Mouse (Mus musculus) embryonic facial prominence, embryonic 11.5 days (tissue): ENCODE measurements around the gene Art5. TPM values are rescaled to one million over a fixed set of nuclear protein-coding genes. Genes with fewer than 3 reads are reported as not detected.
A peak's percentile ranks its signal among the peaks of the same experiment; 100 is the strongest.

Experiments
- ATAC-seq: fragments of 200-750 bp; cut with Nextera tagmentation; replicated peaks from 2 replicates; pipeline ENCODE4 v1.8.0; 2017; ENCODE audit warnings: low read depth; ENCODE audit not compliant: insufficient number of reproducible peaks, low FRiP score, low TSS enrichment
- DNase-seq: peaks from one replicate; pipeline ENCODE4 v3.0.0-alpha.2; 2015; ENCODE audit warnings: low spot score
- H3K27ac ChIP-seq: fragments of 300-500 bp; sonication (generic); replicated peaks from 2 replicates; pipeline ENCODE4 v1.5.1; 2014; ENCODE audit warnings: mild to moderate bottlenecking, low read depth, low read length, control low read depth
- H3K27me3 ChIP-seq: fragments of 300-500 bp; sonication (generic); 2 replicates; pipeline ENCODE4 v1.6.1; 2014; ENCODE audit warnings: mild to moderate bottlenecking, low read length, moderate library complexity, mixed read lengths; ENCODE audit not compliant: control insufficient read depth, insufficient read depth
- H3K36me3 ChIP-seq: fragments of 300-500 bp; sonication (generic); replicated peaks from 2 replicates; pipeline ENCODE4 v1.6.1; 2014; ENCODE audit warnings: low read depth, mild to moderate bottlenecking, low read length, moderate library complexity, mixed read lengths; ENCODE audit not compliant: control insufficient read depth, insufficient read depth
- H3K4me1 ChIP-seq: fragments of 300-500 bp; sonication (generic); 2 replicates; pipeline ENCODE4 v1.6.1; 2014; ENCODE audit warnings: low read length, mixed read lengths; ENCODE audit not compliant: control insufficient read depth, insufficient read depth
- H3K4me2 ChIP-seq: fragments of 300-500 bp; sonication (generic); 2 replicates; pipeline ENCODE4 v1.6.1; 2014; ENCODE audit warnings: low read depth, mild to moderate bottlenecking, control low read depth, low read length, moderate library complexity
- H3K4me3 ChIP-seq: fragments of 300-500 bp; sonication (generic); 2 replicates; pipeline ENCODE4 v1.5.1; 2014; ENCODE audit warnings: low read depth, low read length, control low read depth
- H3K9ac ChIP-seq: fragments of 300-500 bp; sonication (generic); replicated peaks from 2 replicates; pipeline ENCODE4 v1.6.1; 2014; ENCODE audit warnings: mild to moderate bottlenecking, control low read depth, low read length
- H3K9me3 ChIP-seq: fragments of 300-500 bp; sonication (generic); replicated peaks from 2 replicates; pipeline ENCODE4 v1.6.1; 2016; ENCODE audit warnings: mild to moderate bottlenecking, low read length, inconsistent platforms, mixed read lengths; ENCODE audit not compliant: control insufficient read depth
- WGBS: fragments of 180-500 bp; shearing (Covaris S2); extraction: QIAGEN DNeasy Blood & Tissue Kit; methylation state at CpG from one replicate; pipeline ENCODE4 v1.1.7; 2014; 5-methylcytosine and 5-hydroxymethylcytosine counted together
- polyA plus RNA-seq: library from polyadenylated mRNA; unstranded; fragments of >200 nt; fragmentation: Nextera tagmentation; extraction: Ambion mirVana; gene quantifications from 2 replicates; pipeline ENCODE4 v1.2.1, GENCODE M21; 2014

The Art5 gene
- polyA plus RNA-seq, 1 experiment from 2014 or later: 1.7 TPM

GRCm38 (mm10) chr7:102078517-102078916, 30.8 kb downstream of the Art5 start:
- Histone ChIP-seq H3K27me3 (no peaks in the 10 kb centered on the region), H3K4me2 (no peak overlapping the region), H3K27ac (no peak overlapping the region), H3K9me3 (no peaks in the 10 kb centered on the region), H3K9ac (no peak overlapping the region), H3K36me3 (peaks cover 17% of the 10 kb centered on the region), H3K4me3 (no peak overlapping the region), H3K4me1 (no peaks in the 10 kb centered on the region)
- ATAC-seq (no peak), DNase-seq (peak; percentile 38)
- WGBS: 82% methylated on average over 7 of the region's 7 CpGs

- ATAC-seq (peak; percentile 50; the same call in 1 of the 2 replicates), DNase-seq (peak; percentile 33)
- H3K27me3 ChIP-seq: no peaks in the 10 kb centered on the region
- 90% methylated on average over 7 of the region's 7 CpGs for WGBS
- H3K4me3 ChIP-seq: no peak overlapping the region
- no peak overlapping the region for H3K27ac ChIP-seq
- peaks cover 14% of the 10 kb centered on the region for H3K36me3 ChIP-seq
- H3K4me2 ChIP-seq: no peak overlapping the region
- H3K4me1 ChIP-seq: no peaks in the 10 kb centered on the region
- H3K9ac ChIP-seq: no peak overlapping the region
- no peaks in the 10 kb centered on the region for H3K9me3 ChIP-seq
Measured at GRCm38 (mm10) chr7:102076714-102077296, 32.5 kb downstream of the Art5 start.

GRCm38 (mm10) chr7:102066363-102066762, 42.9 kb downstream of the Art5 start:
- ATAC-seq (no peak), DNase-seq (no peak)
- WGBS: 80% methylated on average over 6 of the region's 6 CpGs
- Histone ChIP-seq H3K4me1 (peaks cover 4% of the 10 kb centered on the region; the same call in 1 of the 2 replicates), H3K9me3 (no peaks in the 10 kb centered on the region), H3K4me2 (peak overlapping the region; percentile 56), H3K36me3 (no peaks in the 10 kb centered on the region), H3K4me3 (peak overlapping the region; percentile 78), H3K9ac (peak overlapping the region; percentile 80), H3K27ac (no peak overlapping the region), H3K27me3 (no peaks in the 10 kb centered on the region)

GRCm38 (mm10) chr7:102065046-102065891, 44.0 kb downstream of the Art5 start, which contains the start of the genes Rnf121, Xndc1 and Xntrpc:
Rnf121 (minus strand) TSS chr7:102065469.
Xndc1 (plus strand) TSS chr7:102065511.
Xntrpc (plus strand) TSS chr7:102065713.
- DNase-seq (peak; percentile 95), ATAC-seq (peak; percentile 98)
- H3K36me3 ChIP-seq: no peaks in the 10 kb centered on the region

GRCm38 (mm10) chr7:102064655-102065045, 44.6 kb downstream of the Art5 start:
- Histone ChIP-seq H3K9me3 (no peaks in the 10 kb centered on the region), H3K27ac (0 out of 2 replicates have a peak overlapping the region, but pooled peaks have one; percentile 49), H3K4me3 (peak overlapping the region; percentile 78), H3K27me3 (no peaks in the 10 kb centered on the region), H3K4me2 (peak overlapping the region; percentile 56), H3K9ac (peak overlapping the region; percentile 80), H3K4me1 (peaks cover 4% of the 10 kb centered on the region; the same call in 1 of the 2 replicates), H3K36me3 (no peaks in the 10 kb centered on the region)
- DNase-seq (peak; percentile 2), ATAC-seq (peak; percentile 44)
- 2% methylated on average over 9 of the region's 9 CpGs for WGBS

More at GRCm38 (mm10) chr7:102065046-102065891, 44.0 kb downstream of the Art5 start, which contains the start of the genes Rnf121, Xndc1 and Xntrpc:
- Histone ChIP-seq H3K4me2 (peak within 1 kb of the TSS; percentile 56), H3K4me3 (peak within 1 kb of the TSS; percentile 78), H3K27me3 (no peaks in the 10 kb centered on the region), H3K9ac (peak within 1 kb of the TSS; percentile 80), H3K27ac (0 out of 2 replicates have a peak within 1 kb of the TSS, but pooled peaks have one; percentile 49), H3K4me1 (peaks cover 4% of the 10 kb centered on the region; the same call in 1 of the 2 replicates), H3K9me3 (no peaks in the 10 kb centered on the region)
- under 1% methylated on average over 56 of the region's 56 CpGs for WGBS

GRCm38 (mm10) chr7:102063891-102064290, 45.4 kb downstream of the Art5 start:
- H3K9me3 ChIP-seq: no peaks in the 10 kb centered on the region
- peaks cover 4% of the 10 kb centered on the region; the same call in 1 of the 2 replicates for H3K4me1 ChIP-seq
- H3K9ac ChIP-seq: no peak overlapping the region
- DNase-seq (no peak), ATAC-seq (no peak)
- H3K4me3 ChIP-seq: peak overlapping the region; percentile 78
- WGBS: 84% methylated on average over 9 of the region's 9 CpGs
- H3K27ac ChIP-seq: no peak overlapping the region
- no peaks in the 10 kb centered on the region for H3K27me3 ChIP-seq
- peak overlapping the region; percentile 56; the same call in 1 of the 2 replicates for H3K4me2 ChIP-seq
- peaks cover 3% of the 10 kb centered on the region for H3K36me3 ChIP-seq

- peaks cover 3% of the 10 kb centered on the region for H3K36me3 ChIP-seq
- H3K27me3 ChIP-seq: no peaks in the 10 kb centered on the region
- ATAC-seq (no peak), DNase-seq (no peak)
- no peak overlapping the region for H3K4me2 ChIP-seq
- no peak overlapping the region for H3K4me3 ChIP-seq
- H3K9me3 ChIP-seq: no peaks in the 10 kb centered on the region
- 83% methylated on average over 1 of the region's 1 CpGs for WGBS
- H3K27ac ChIP-seq: no peak overlapping the region
- H3K9ac ChIP-seq: no peak overlapping the region
- H3K4me1 ChIP-seq: peaks cover 4% of the 10 kb centered on the region; the same call in 1 of the 2 replicates
Measured at GRCm38 (mm10) chr7:102062203-102062602, 47.1 kb downstream of the Art5 start.
